Mouse (Mus musculus): Measurements from ENCODE around the gene Gga1. TPM values are rescaled to one million over a fixed set of nuclear protein-coding genes. Genes with fewer than 3 reads are reported as not detected.
A peak's percentile ranks its signal among the peaks of the same experiment; 100 is the strongest.

The Gga1 gene
- total and polyA plus RNA-seq, 2 experiments from 2014 or later = 42.9 to 55.7 TPM

GRCm38 (mm10) chr15:78851505-78852153 is 25.4 kb upstream of the Gga1 start:
- Histone ChIP-seq H3K4me3 (ENCODE audit: low read depth, low read length) (no peak overlapping the region), H3K36me3 (ENCODE audit: insufficient read depth) (no peaks in the 10 kb centered on the region), H3K4me1 (ENCODE audit: insufficient read depth) (no peaks in the 10 kb centered on the region), H3K9ac (peak overlapping the region; percentile 19; the same call in 1 of the 2 replicates), H3K4me2 (ENCODE audit: low read depth) (peak overlapping the region; percentile 26), H3K9me3 (ENCODE audit: low read length) (no peaks in the 10 kb centered on the region), H3K27ac (ENCODE audit: low read depth, low read length) (no peak overlapping the region), H3K27me3 (ENCODE audit: insufficient read depth, low read length) (no peaks in the 10 kb centered on the region)
- 16% methylated on average over 13 of the region's 13 CpGs for WGBS
- DNase-seq = peak; percentile 90
- TF ChIP-seq CTCF (IDR thresholded peaks at IDR 0.05; ENCODE audit: low read depth) = peak; percentile 92
- peak; percentile 96 for ATAC-seq

DNA sequence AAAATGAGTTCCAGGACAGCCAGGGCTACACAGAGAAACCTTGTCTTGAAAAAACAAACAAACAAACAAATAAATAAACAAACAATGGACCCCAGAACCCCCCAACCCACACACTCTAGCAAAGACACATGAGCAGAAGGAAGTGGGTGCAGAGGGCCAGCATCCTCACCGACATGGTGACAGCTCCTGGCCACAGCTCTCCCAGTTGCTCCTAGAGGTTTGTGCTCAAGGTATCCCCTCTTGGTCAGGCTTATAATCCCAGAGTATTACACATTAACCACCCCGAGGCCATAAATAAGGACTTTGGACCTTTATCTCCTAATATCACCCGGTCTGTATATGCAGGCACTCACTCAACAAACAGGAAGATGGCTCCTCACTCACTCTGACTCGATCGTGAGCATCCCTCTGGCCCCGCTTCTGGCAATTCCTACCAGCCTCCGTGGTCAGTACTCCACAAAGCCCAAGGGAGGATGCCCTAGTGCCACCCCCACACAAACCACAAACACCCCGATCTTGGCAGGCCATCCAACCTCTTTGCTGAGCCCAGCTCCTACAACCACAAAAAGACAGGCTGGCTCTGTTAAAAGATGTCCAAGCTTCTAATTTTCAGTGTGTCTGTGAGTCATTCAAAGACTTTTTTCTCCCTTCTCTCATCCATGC is 21.6 kb upstream of the Gga1 start, which contains the start of gene Lgals2:
Lgals2 (minus strand) TSS at position 227 of the 663 bp plus-strand sequence.
- H3K9ac ChIP-seq = no peak within 1 kb of the TSS
- no peak within 1 kb of the TSS for H3K4me2 ChIP-seq (ENCODE audit: low read depth)
- no peak for ATAC-seq

DNA sequence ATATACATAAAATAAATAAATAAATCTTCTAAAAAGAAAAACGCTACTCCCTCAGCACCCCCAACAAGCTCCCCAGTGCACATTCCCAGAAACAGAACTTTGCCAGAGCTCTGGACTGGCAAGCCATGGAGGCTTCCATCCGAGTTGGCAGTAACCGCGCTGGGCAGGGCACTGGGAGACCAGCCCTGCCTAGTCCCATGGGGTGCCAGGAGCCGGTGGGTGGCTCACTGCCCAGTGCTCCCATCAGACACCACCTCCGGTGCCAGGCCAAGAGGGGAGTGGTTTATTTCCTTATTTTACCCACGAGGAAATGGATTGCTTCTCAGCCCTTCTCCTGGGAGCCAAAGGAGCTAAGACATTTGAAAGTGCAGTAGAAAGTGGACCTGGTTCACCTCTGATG is 20.0 kb upstream of the Gga1 start:
- no peaks in the 10 kb centered on the region for H3K9me3 ChIP-seq (ENCODE audit: low read length)
- H3K4me3 ChIP-seq (ENCODE audit: low read depth, low read length) = no peak overlapping the region
- no peaks in the 10 kb centered on the region for H3K4me1 ChIP-seq (ENCODE audit: insufficient read depth)
- 53% methylated on average over 7 of the region's 7 CpGs for WGBS
- peak; percentile 61; the same call in 1 of the 2 replicates for ATAC-seq
- no peaks in the 10 kb centered on the region for H3K27me3 ChIP-seq (ENCODE audit: insufficient read depth, low read length)
- no peaks in the 10 kb centered on the region for H3K36me3 ChIP-seq (ENCODE audit: insufficient read depth)
- no peak overlapping the region for H3K27ac ChIP-seq (ENCODE audit: low read depth, low read length)
- H3K9ac ChIP-seq = no peak overlapping the region
- H3K4me2 ChIP-seq (ENCODE audit: low read depth) = no peak overlapping the region
- peak; percentile 43 for DNase-seq
- no peak for TF ChIP-seq CTCF (IDR thresholded peaks at IDR 0.05; ENCODE audit: low read depth)

More for the DNA sequence above, 21.6 kb upstream of the Gga1 start, which contains the start of gene Lgals2:
- no peak within 1 kb of the TSS for H3K4me3 ChIP-seq (ENCODE audit: low read depth, low read length)
- H3K36me3 ChIP-seq (ENCODE audit: insufficient read depth) = no peaks in the 10 kb centered on the region
- TF ChIP-seq CTCF (IDR thresholded peaks at IDR 0.05; ENCODE audit: low read depth) = no peak
- no peaks in the 10 kb centered on the region for H3K9me3 ChIP-seq (ENCODE audit: low read length)
- no peak within 1 kb of the TSS for H3K27ac ChIP-seq (ENCODE audit: low read depth, low read length)
- 78% methylated on average over 8 of the region's 8 CpGs for WGBS
- no peaks in the 10 kb centered on the region for H3K27me3 ChIP-seq (ENCODE audit: insufficient read depth, low read length)
- DNase-seq = no peak
- no peaks in the 10 kb centered on the region for H3K4me1 ChIP-seq (ENCODE audit: insufficient read depth)

DNA sequence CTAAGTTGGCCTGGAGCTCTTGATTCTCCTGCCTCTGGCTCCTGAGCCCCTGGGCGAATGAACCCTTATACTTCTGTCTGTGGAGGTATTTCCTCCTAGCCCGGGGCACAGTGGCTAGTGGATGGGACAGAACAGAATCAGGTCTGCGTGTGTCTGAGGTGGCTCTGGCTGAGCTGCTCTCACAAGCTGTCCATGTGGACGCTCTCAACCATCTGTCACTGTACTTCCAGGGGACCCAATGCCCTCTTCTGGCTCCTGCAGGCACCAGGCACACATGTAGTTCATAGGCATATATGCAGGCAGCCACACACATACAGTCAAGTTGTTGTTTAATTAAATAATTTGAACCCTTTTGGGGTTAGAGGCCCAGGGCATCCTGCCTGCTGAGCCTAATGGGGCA is 17.7 kb upstream of the Gga1 start:
- Histone ChIP-seq H3K4me1 (ENCODE audit: insufficient read depth) (no peaks in the 10 kb centered on the region), H3K9me3 (ENCODE audit: low read length) (no peaks in the 10 kb centered on the region), H3K4me3 (ENCODE audit: low read depth, low read length) (no peak overlapping the region), H3K9ac (no peak overlapping the region), H3K27ac (ENCODE audit: low read depth, low read length) (no peak overlapping the region), H3K4me2 (ENCODE audit: low read depth) (no peak overlapping the region), H3K27me3 (ENCODE audit: insufficient read depth, low read length) (no peaks in the 10 kb centered on the region), H3K36me3 (ENCODE audit: insufficient read depth) (no peaks in the 10 kb centered on the region)
- no peak for TF ChIP-seq CTCF (IDR thresholded peaks at IDR 0.05; ENCODE audit: low read depth)
- DNase-seq (no peak), ATAC-seq (no peak)
- 73% methylated on average over 4 of the region's 4 CpGs for WGBS

- H3K9ac ChIP-seq = no peak overlapping the region
- no peak overlapping the region for H3K4me2 ChIP-seq (ENCODE audit: low read depth)
- H3K36me3 ChIP-seq (ENCODE audit: insufficient read depth) = no peaks in the 10 kb centered on the region
- H3K4me3 ChIP-seq (ENCODE audit: low read depth, low read length) = no peak overlapping the region
- H3K4me1 ChIP-seq (ENCODE audit: insufficient read depth) = no peaks in the 10 kb centered on the region
- H3K27ac ChIP-seq (ENCODE audit: low read depth, low read length) = no peak overlapping the region
- DNase-seq = no peak
- no peaks in the 10 kb centered on the region for H3K27me3 ChIP-seq (ENCODE audit: insufficient read depth, low read length)
- TF ChIP-seq CTCF (IDR thresholded peaks at IDR 0.05; ENCODE audit: low read depth) = no peak
- H3K9me3 ChIP-seq (ENCODE audit: low read length) = no peaks in the 10 kb centered on the region
- WGBS = 88% methylated on average over 6 of the region's 6 CpGs
- ATAC-seq = no peak
Measured at GRCm38 (mm10) chr15:78859714-78860113, 17.3 kb upstream of the Gga1 start.

GRCm38 (mm10) chr15:78862280-78862679 is 14.7 kb upstream of the Gga1 start:
- Histone ChIP-seq H3K9ac (no peak overlapping the region), H3K27ac (ENCODE audit: low read depth, low read length) (no peak overlapping the region), H3K4me1 (ENCODE audit: insufficient read depth) (no peaks in the 10 kb centered on the region), H3K4me3 (ENCODE audit: low read depth, low read length) (no peak overlapping the region), H3K27me3 (ENCODE audit: insufficient read depth, low read length) (no peaks in the 10 kb centered on the region), H3K4me2 (ENCODE audit: low read depth) (no peak overlapping the region), H3K36me3 (ENCODE audit: insufficient read depth) (no peaks in the 10 kb centered on the region), H3K9me3 (ENCODE audit: low read length) (no peaks in the 10 kb centered on the region)
- DNase-seq (no peak), ATAC-seq (no peak)
- no peak for TF ChIP-seq CTCF (IDR thresholded peaks at IDR 0.05; ENCODE audit: low read depth)
- 91% methylated on average over 5 of the region's 5 CpGs for WGBS

- H3K36me3 ChIP-seq (ENCODE audit: insufficient read depth) = no peaks in the 10 kb centered on the region
- H3K9ac ChIP-seq = no peak overlapping the region
- no peak overlapping the region for H3K4me2 ChIP-seq (ENCODE audit: low read depth)
- no peak for TF ChIP-seq CTCF (IDR thresholded peaks at IDR 0.05; ENCODE audit: low read depth)
- no peak for ATAC-seq
- 55% methylated on average over 2 of the region's 2 CpGs for WGBS
- no peak for DNase-seq
- H3K27ac ChIP-seq (ENCODE audit: low read depth, low read length) = no peak overlapping the region
- no peaks in the 10 kb centered on the region for H3K4me1 ChIP-seq (ENCODE audit: insufficient read depth)
- no peaks in the 10 kb centered on the region for H3K9me3 ChIP-seq (ENCODE audit: low read length)
- no peak overlapping the region for H3K4me3 ChIP-seq (ENCODE audit: low read depth, low read length)
- H3K27me3 ChIP-seq (ENCODE audit: insufficient read depth, low read length) = no peaks in the 10 kb centered on the region
Measured at GRCm38 (mm10) chr15:78863154-78863553, 13.8 kb upstream of the Gga1 start.
